Mouse (Mus musculus) forebrain, embryonic 15.5 days (tissue): ENCODE results near the gene Vmn1r104. TPM values are rescaled to one million over a fixed set of nuclear protein-coding genes. Genes with fewer than 3 reads are reported as not detected.
"Not testable (repeated sequence)": the region's sequence is repeated elsewhere in the genome, so short reads cannot be mapped to it uniquely, and the experiment has no call there.

ENCODE experiments used
- ATAC-seq: fragments of 200-750 bp; cut with Nextera tagmentation; replicated peaks from 2 replicates; pipeline ENCODE4 v1.8.0; 2017; ENCODE audit warnings: mild to moderate bottlenecking, moderate TSS enrichment, moderate library complexity
- H3K27ac ChIP-seq: fragments of 300-500 bp; sonication (generic); replicated peaks from 2 replicates; pipeline ENCODE4 v1.5.1; 2015; ENCODE audit warnings: mild to moderate bottlenecking, inconsistent platforms
- H3K27me3 ChIP-seq: fragments of 300-500 bp; sonication (generic); 2 replicates; pipeline ENCODE4 v1.6.1; 2015; ENCODE audit warnings: inconsistent platforms
- H3K36me3 ChIP-seq: fragments of 300-500 bp; sonication (generic); 2 replicates; pipeline ENCODE4 v1.6.1; 2015; ENCODE audit warnings: mild to moderate bottlenecking, inconsistent platforms
- H3K4me1 ChIP-seq: fragments of 300-500 bp; sonication (generic); 2 replicates; pipeline ENCODE4 v1.6.1; 2015; ENCODE audit warnings: inconsistent platforms
- H3K4me2 ChIP-seq: fragments of 300-500 bp; sonication (generic); replicated peaks from 2 replicates; pipeline ENCODE4 v1.6.1; 2015; ENCODE audit warnings: mild to moderate bottlenecking, inconsistent platforms
- H3K4me3 ChIP-seq: fragments of 300-500 bp; sonication (generic); 2 replicates; pipeline ENCODE4 v1.5.1; 2015; ENCODE audit warnings: mild to moderate bottlenecking, inconsistent platforms
- H3K9ac ChIP-seq: fragments of 300-500 bp; sonication (generic); replicated peaks from 2 replicates; pipeline ENCODE4 v1.6.1; 2015; ENCODE audit warnings: mild to moderate bottlenecking, inconsistent platforms
- H3K9me3 ChIP-seq: fragments of 300-500 bp; sonication (generic); 2 replicates; pipeline ENCODE4 v1.6.1; 2016; ENCODE audit warnings: inconsistent platforms
- WGBS: fragments of 180-500 bp; shearing (Covaris S2); methylation state at CpG from one replicate; pipeline ENCODE4 v1.1.7; 2015; ENCODE audit warnings: mixed read lengths; 5-methylcytosine and 5-hydroxymethylcytosine counted together
- polyA plus RNA-seq: library from polyadenylated mRNA; unstranded; fragments of >200 nt; fragmentation: Nextera tagmentation; extraction: Ambion mirVana; gene quantifications from 2 replicates; pipeline ENCODE4 v1.2.1, GENCODE M21; 2015

Gene Vmn1r104
- polyA plus RNA-seq: not detected in 2 replicates

DNA sequence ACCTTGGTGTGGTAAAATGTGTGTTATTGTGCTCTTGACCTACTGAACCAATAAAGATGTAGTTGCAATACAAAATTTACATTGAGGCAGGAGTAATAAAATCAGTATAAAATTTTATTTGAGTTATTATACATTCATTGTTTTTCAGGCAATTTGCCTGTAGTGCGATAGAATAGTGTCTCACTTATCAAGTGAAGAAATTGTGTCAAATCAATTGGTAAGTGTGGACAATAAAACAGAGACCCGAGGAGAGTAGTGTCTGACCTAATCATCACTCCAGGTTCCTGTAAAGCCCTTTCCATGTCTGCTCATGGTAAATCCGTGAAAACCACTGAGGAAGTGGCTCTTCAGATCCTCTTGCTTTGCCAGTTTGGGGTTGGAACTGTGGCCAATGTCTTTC is at the start of gene Vmn1r104:
TSS of gene Vmn1r104 (plus strand) at position 301 of the 400 bp plus-strand sequence.
- not testable (repeated sequence) for H3K4me2 ChIP-seq, H3K4me1 ChIP-seq, H3K9me3 ChIP-seq, H3K27me3 ChIP-seq, H3K9ac ChIP-seq, H3K4me3 ChIP-seq, H3K36me3 ChIP-seq, ATAC-seq, H3K27ac ChIP-seq
- WGBS: no CpG with 5 or more reads among the region's 3 CpGs

DNA sequence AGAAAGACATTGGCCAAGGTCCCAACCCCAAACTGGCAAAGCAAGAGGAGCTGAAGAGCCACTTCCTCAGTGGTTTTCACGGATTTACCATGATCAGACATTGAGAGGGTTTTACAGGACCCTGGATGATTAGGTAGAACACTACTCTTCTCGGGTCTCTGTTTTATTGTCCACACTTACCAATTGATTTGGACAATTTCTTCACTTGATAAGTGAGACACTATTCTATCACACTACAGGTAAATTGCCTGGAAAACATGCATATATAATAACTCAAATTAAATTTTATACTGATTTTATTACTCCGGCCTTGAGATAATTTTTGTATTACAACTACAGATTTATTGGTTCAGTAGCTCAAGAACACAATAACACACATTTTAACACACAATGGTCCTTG is 23.2 kb upstream of the Vmn1r104 start, which contains the start of gene Vmn1r103:
TSS of gene Vmn1r103 (minus strand) at position 101 of the 400 bp plus-strand sequence.
- H3K9ac ChIP-seq, H3K4me3 ChIP-seq, H3K4me1 ChIP-seq, H3K27me3 ChIP-seq, H3K27ac ChIP-seq, ATAC-seq, H3K36me3 ChIP-seq, H3K9me3 ChIP-seq, H3K4me2 ChIP-seq: not testable (repeated sequence)
- WGBS: 0% methylated on average over 1 of the region's 3 CpGs

DNA sequence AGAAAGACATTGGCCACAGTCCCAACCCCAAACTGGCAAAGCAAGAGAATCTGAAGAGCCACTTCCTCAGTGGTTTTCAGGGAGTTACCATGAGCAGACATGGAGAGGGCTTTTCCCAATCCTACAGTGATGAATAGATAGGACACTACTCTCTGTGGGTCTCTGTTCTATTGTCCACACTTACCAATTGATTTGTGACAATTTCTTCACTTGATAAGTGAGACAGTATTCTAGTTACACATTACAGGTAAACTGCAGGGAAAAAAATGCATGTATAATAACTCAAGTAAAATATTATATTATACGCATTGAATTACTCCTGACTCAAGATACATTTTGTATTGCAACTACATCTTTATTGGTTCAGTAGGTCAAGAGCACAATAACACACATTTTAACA is 12.0 kb downstream of the Vmn1r104 start, which contains the start of gene Gm5726:
TSS of gene Gm5726 (minus strand) at position 101 of the 400 bp plus-strand sequence.
- not testable (repeated sequence) for ATAC-seq, H3K4me1 ChIP-seq, H3K9me3 ChIP-seq, H3K36me3 ChIP-seq, H3K27me3 ChIP-seq, H3K9ac ChIP-seq, H3K4me3 ChIP-seq, H3K27ac ChIP-seq, H3K4me2 ChIP-seq
- WGBS: no CpG with 5 or more reads among the region's 1 CpGs

DNA sequence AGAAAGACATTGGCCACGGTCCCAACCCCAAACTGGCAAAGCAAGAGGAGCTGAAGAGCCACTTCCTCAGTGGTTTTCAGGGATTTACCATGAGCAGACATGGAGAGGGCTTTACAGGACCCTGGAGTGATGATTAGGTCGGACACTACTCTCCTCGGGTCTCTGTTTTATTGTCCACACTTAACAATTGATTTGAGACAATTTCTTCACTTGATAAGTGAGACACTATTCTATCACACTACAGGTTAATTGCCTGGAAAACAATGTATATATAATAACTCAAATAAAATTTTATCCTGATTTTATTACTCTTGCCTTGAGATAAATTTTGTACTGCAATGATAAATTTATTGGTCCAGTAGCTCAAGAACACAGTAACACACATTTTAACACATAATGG is 42.5 kb downstream of the Vmn1r104 start, which contains the start of gene Gm4141:
TSS of gene Gm4141 (minus strand) at position 101 of the 400 bp plus-strand sequence.
- H3K9me3 ChIP-seq, ATAC-seq, H3K4me3 ChIP-seq, H3K9ac ChIP-seq, H3K27me3 ChIP-seq, H3K27ac ChIP-seq, H3K36me3 ChIP-seq, H3K4me1 ChIP-seq, H3K4me2 ChIP-seq: not testable (repeated sequence)
- WGBS: no CpG with 5 or more reads among the region's 3 CpGs

Other genes starting within 250 kb of the Vmn1r104 start
- not detected in 2 replicates for gene Gm4133, start 199.8 kb upstream of the Vmn1r104 start, polyA plus RNA-seq
- not detected in 2 replicates for gene Gm5728, start 158.4 kb upstream of the Vmn1r104 start, polyA plus RNA-seq
- not detected in 2 replicates for gene Vmn1r100, start 115.9 kb upstream of the Vmn1r104 start, polyA plus RNA-seq
- not detected in 2 replicates for gene Vmn1r101, start 91.2 kb upstream of the Vmn1r104 start, polyA plus RNA-seq
- not detected in 2 replicates for gene Gm10670, start 58.9 kb upstream of the Vmn1r104 start, polyA plus RNA-seq
- gene Vmn1r103, start 23.3 kb upstream of the Vmn1r104 start, polyA plus RNA-seq: not detected in 2 replicates
- not detected in 2 replicates for gene Gm5726, start 11.9 kb downstream of the Vmn1r104 start, polyA plus RNA-seq
- gene Gm4141, start 42.4 kb downstream of the Vmn1r104 start, polyA plus RNA-seq: not detected in 2 replicates
- gene Gm4513, start 65.2 kb downstream of the Vmn1r104 start, polyA plus RNA-seq: not detected in 2 replicates
- gene Vmn1r107, start 135.1 kb downstream of the Vmn1r104 start, polyA plus RNA-seq: not detected in 2 replicates
- gene Vmn1r111, start 169.4 kb downstream of the Vmn1r104 start, polyA plus RNA-seq: not detected in 2 replicates
- gene Gm10668, start 196.8 kb downstream of the Vmn1r104 start, polyA plus RNA-seq: not detected in 2 replicates
- not detected in 2 replicates for gene Vmn1r112, start 237.3 kb downstream of the Vmn1r104 start, polyA plus RNA-seq